In the genomic region with DNA sequence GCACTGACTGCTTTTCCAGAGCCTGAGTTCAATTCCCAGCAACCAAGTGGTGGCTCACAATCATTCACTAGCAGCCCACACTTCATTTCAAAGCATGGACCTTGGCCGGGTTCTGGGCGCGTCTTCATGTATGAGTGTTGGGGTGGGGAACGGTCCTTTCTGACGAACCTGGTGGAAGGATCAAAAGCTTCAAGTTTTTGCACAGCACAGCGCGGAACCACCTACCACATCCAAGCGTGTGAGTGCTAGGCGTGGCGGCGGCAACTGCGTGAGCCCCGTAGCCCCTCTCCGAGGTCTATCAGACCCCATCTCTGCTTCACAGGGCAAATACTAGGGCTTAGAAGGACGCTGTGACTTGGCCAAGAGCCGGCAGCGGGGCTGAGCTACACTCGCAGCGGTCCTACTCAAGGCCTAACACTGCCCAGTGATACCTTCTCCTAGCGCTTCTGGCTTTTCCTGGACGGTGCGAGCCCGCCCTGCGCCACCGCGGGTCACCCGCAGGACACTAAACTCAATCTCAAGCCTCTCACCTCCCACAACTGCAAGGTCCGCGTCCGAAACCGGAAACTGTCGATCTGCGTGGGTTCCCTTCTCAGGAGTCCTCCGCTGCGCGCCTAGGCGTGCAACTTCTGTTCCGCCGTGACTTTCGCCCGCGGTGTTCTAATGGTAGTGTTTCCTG, we compare ENCODE assay signal across 8 mouse cellular contexts. TPM values are rescaled to one million over a fixed set of nuclear protein-coding genes. Genes with fewer than 3 reads are reported as not detected.
DNase-seq lines count a peak whose midpoint lies in the region; ATAC-seq and TF ChIP-seq lines count a peak whose summit lies in the region.

No protein-coding gene starts in this region.

- TF ChIP-seq CTCF in Patski (IDR thresholded peaks at IDR 0.05), result no peak

- H3K9ac ChIP-seq in hindbrain, embryonic 12.5 days, result peak overlapping the region; percentile 70

- peak overlapping the region; percentile 75 for H3K4me2 ChIP-seq in hindbrain, embryonic 12.5 days (replicated peaks)

- peak; percentile 48 for DNase-seq in Patski (ENCODE audit: low read depth, low spot score)
- DNase-seq in cerebellum, postnatal 10 days, result peak; percentile 92 to 93
- DNase-seq in frontal cortex, postnatal 10 days (ENCODE audit: low spot score in 2 of 2), result peak; percentile 69 to 84
- peak; percentile 90 for DNase-seq in layer of hippocampus, postnatal 10 days (ENCODE audit: low spot score in 2 of 2)
- peak; percentile 94 for DNase-seq in lung, postnatal 10 days
- peak; percentile 90 for DNase-seq in ovary, postnatal 14 days (ENCODE audit: low spot score)
- peak; percentile 69 to 86 for DNase-seq in thymus, postnatal 10 days (ENCODE audit: low spot score in 2 of 2)

- CTCF ChIA-PET in Patski (lab: Charles Lee), result interaction anchor here (0.7 to 1.3 kb wide), 4 partner anchors 8 to 36 kb away, joined by 3 read pairs; a partner anchor contains a TSS

- WGBS in hindbrain, embryonic 12.5 days, result under 1% methylated on average over 42 of the region's 42 CpGs

- no peaks in the 10 kb centered on the region for H3K27me3 ChIP-seq in Patski
- no peaks in the 10 kb centered on the region for H3K27me3 ChIP-seq in hindbrain, embryonic 12.5 days

- no peaks in the 10 kb centered on the region for H3K9me3 ChIP-seq in hindbrain, embryonic 12.5 days (replicated peaks)

- peak overlapping the region; percentile 73 for H3K27ac ChIP-seq in hindbrain, embryonic 12.5 days

- ATAC-seq in Patski, result peak; percentile 61
- peak; percentile 79 for ATAC-seq in hindbrain, embryonic 12.5 days (ENCODE audit: low FRiP score)

- H3K36me3 ChIP-seq in hindbrain, embryonic 12.5 days, result peaks cover 10% of the 10 kb centered on the region

- in situ Hi-C loops in Patski (cut with MboI; ENCODE audit: low pct_unique_long_range_greater_than_20kb), result loop anchor here (5.0 kb wide), 1 partner anchor 160 kb away; no protein-coding TSS in a partner anchor

- POLR2A ChIA-PET in Patski (lab: Charles Lee), result interaction anchor here (0.7 to 1.3 kb wide), 4 partner anchors 17 to 1568 kb away, joined by 3 to 6 read pairs (median 4); a partner anchor contains a TSS

- H3K4me3 ChIP-seq in hindbrain, embryonic 12.5 days, result peak overlapping the region; percentile 55

- peaks cover 3% of the 10 kb centered on the region; the same call in 1 of the 2 replicates for H3K4me1 ChIP-seq in hindbrain, embryonic 12.5 days

RNA-seq across cellular contexts. Expression of a gene that starts 0.5 kb away (rescaled TPM):
- polyA plus RNA-seq in Patski (2021), result 18.1 TPM
- 13.7 and 16.3 TPM in 2 replicates for polyA plus RNA-seq in hindbrain, embryonic 12.5 days (2016; fragmentation: Nextera tagmentation; extraction: Ambion mirVana)
- total RNA-seq in layer of hippocampus, postnatal 10 days (2021), result 10 to 100 TPM; 11.9 to 16.1 TPM

RNA-seq across cellular contexts. Expression of a gene that starts 35.6 kb away (rescaled TPM):
- polyA plus RNA-seq in Patski (2021), result 30.2 TPM
- 8.9 and 9.7 TPM in 2 replicates for polyA plus RNA-seq in hindbrain, embryonic 12.5 days (2016; fragmentation: Nextera tagmentation; extraction: Ambion mirVana)
- total RNA-seq in layer of hippocampus, postnatal 10 days (2021), result 10 to 100 TPM; 40.6 to 41.3 TPM

Comparison
In these comparisons a context has a peak if more than half of its experiments do, and no peak if none do; other contexts are left out.
1. Peak in every context shown above with its lines: DNase-seq, ATAC-seq, H3K4me3 ChIP-seq and H3K27ac ChIP-seq.